Mouse (Mus musculus): ENCODE results near the gene Olfr512. TPM values are rescaled to one million over a fixed set of nuclear protein-coding genes. Genes with fewer than 3 reads are reported as not detected.

Olfr512 gene
- polyA plus RNA-seq (2012; rRNA removed) = not detected in 2 replicates

DNA sequence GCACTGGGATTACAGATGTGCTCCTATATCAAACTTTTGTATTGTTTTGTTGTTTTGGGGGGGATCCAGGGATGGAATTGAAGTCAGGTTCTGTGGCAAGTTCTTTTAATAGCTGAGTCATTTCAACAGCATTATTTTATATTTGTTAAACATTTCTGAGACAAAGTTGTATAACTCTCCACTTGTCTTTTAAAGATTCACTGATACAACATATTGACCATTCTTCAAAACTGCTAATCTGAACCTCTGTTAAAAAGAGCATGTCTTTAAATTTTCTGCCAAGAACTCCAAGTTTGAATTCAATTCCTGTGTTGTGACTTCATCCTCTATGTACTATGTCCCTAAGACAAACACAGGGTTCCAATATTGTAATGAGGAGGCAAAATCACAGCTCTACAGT is at the start of gene Olfr512:
Gene Olfr512, plus strand, starts transcription at position 301 of the 400 bp plus-strand sequence.

DNA sequence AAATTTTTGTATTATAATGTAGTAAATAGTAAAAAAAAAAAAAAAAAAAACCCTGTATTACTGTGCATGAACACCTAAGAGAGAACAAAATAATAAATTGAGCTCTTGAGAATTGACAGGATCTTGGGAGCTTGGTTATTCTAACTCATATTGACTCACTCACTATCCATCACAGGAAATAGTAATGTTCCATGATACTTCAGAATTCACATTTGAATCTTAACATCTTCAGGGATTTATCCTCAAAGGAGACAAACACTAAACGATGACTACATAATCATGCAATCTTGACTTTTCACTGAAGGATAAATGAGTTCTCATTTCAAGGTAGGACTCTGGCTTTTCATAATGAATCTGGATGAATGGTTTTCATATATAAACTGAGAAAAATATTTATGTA is 47.0 kb upstream of the Olfr512 start, which contains the start of gene Olfr510:
Gene Olfr510, plus strand, starts transcription at position 301 of the 400 bp plus-strand sequence.

DNA sequence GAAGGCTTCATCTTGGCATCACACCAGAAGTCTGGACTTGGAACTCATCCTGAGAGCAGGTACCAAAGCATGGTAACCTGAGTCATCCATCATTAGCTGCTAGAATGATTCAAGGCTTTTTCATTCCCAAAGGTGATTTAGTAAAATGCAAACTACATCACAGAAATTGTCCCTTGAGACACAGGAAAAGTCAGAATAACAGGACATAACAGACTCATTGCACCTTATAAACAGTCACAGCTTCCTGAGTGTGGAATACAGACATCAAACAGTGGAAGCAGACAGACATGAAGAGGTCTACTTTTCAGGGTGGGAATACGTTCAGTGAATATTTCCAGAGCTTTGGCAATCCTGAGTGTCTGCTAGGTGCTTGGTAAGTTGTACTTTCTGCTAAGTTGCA is 37.6 kb downstream of the Olfr512 start, which contains the start of gene Olfr513:
Gene Olfr513, plus strand, starts transcription at position 301 of the 400 bp plus-strand sequence.

Other genes starting within 250 kb of the Olfr512 start
- gene Olfr498, start 248.0 kb upstream of the Olfr512 start, polyA plus RNA-seq (2012; rRNA removed) = not detected in 2 replicates
- gene Olfr502, start 188.3 kb upstream of the Olfr512 start, polyA plus RNA-seq (2012; rRNA removed) = not detected in 2 replicates
- not detected in 2 replicates for gene Olfr503, start 168.8 kb upstream of the Olfr512 start, polyA plus RNA-seq (2012; rRNA removed)
- not detected in 2 replicates for gene Olfr504, start 147.5 kb upstream of the Olfr512 start, polyA plus RNA-seq (2012; rRNA removed)
- not detected in 2 replicates for gene Olfr506, start 102.5 kb upstream of the Olfr512 start, polyA plus RNA-seq (2012; rRNA removed)
- not detected in 2 replicates for gene Olfr507, start 91.5 kb upstream of the Olfr512 start, polyA plus RNA-seq (2012; rRNA removed)
- gene Olfr508, start 83.3 kb upstream of the Olfr512 start, polyA plus RNA-seq (2012; rRNA removed) = not detected in 2 replicates
- not detected in 2 replicates for gene Olfr509, start 61.4 kb upstream of the Olfr512 start, polyA plus RNA-seq (2012; rRNA removed)
- not detected in 2 replicates for gene Olfr510, start 46.9 kb upstream of the Olfr512 start, polyA plus RNA-seq (2012; rRNA removed)
- gene Olfr513, start 37.7 kb downstream of the Olfr512 start, polyA plus RNA-seq (2012; rRNA removed) = not detected in 2 replicates
- gene Olfr514, start 112.7 kb downstream of the Olfr512 start, polyA plus RNA-seq (2012; rRNA removed) = not detected in 2 replicates
- gene Olfr516, start 137.2 kb downstream of the Olfr512 start, polyA plus RNA-seq (2012; rRNA removed) = not detected in 2 replicates
- gene Olfr517, start 159.1 kb downstream of the Olfr512 start, polyA plus RNA-seq (2012; rRNA removed) = not detected in 2 replicates
- not detected in 2 replicates for gene Olfr518, start 171.7 kb downstream of the Olfr512 start, polyA plus RNA-seq (2012; rRNA removed)
- gene Olfr519, start 181.1 kb downstream of the Olfr512 start, polyA plus RNA-seq (2012; rRNA removed) = not detected in 2 replicates
- gene Nlrp10, start 216.9 kb downstream of the Olfr512 start, polyA plus RNA-seq (2012; rRNA removed) = 0.03 and 0.05 TPM in 2 replicates
- gene Eif3f, start 221.1 kb downstream of the Olfr512 start, polyA plus RNA-seq (2012; rRNA removed) = 89.4 and 107 TPM in 2 replicates
- gene Tub, start 237.0 kb downstream of the Olfr512 start, polyA plus RNA-seq (2012; rRNA removed) = 163 and 177 TPM in 2 replicates

All from central nervous system, embryonic 18 days (tissue).